Mouse (Mus musculus) neural tube, embryonic 13.5 days (tissue): ENCODE measurements around the gene Noxo1. TPM values are rescaled to one million over a fixed set of nuclear protein-coding genes. Genes with fewer than 3 reads are reported as not detected.
"Not testable (repeated sequence)": the region's sequence is repeated elsewhere in the genome, so short reads cannot be mapped to it uniquely, and the experiment has no call there.

ENCODE experiments used
- ATAC-seq: fragments of 200-750 bp; cut with Nextera tagmentation; 2 replicates; pipeline ENCODE4 v1.8.0; 2017; ENCODE audit warnings: low read depth, mild to moderate bottlenecking, moderate TSS enrichment, moderate library complexity
- H3K27ac ChIP-seq: fragments of 300-500 bp; sonication (generic); replicated peaks from 2 replicates; pipeline ENCODE4 v1.5.1; 2015; ENCODE audit warnings: moderate library complexity, mild to moderate bottlenecking, inconsistent platforms
- H3K27me3 ChIP-seq: fragments of 300-500 bp; sonication (generic); 2 replicates; pipeline ENCODE4 v1.6.1; 2015; ENCODE audit warnings: mild to moderate bottlenecking, inconsistent platforms
- H3K36me3 ChIP-seq: fragments of 300-500 bp; sonication (generic); 2 replicates; pipeline ENCODE4 v1.6.1; 2015; ENCODE audit warnings: mild to moderate bottlenecking, inconsistent platforms
- H3K4me1 ChIP-seq: fragments of 300-500 bp; sonication (generic); replicated peaks from 2 replicates; pipeline ENCODE4 v1.6.1; 2015; ENCODE audit warnings: inconsistent platforms
- H3K4me2 ChIP-seq: fragments of 300-500 bp; sonication (generic); 2 replicates; pipeline ENCODE4 v1.6.1; 2015; ENCODE audit warnings: inconsistent platforms, mild to moderate bottlenecking, moderate library complexity
- H3K4me3 ChIP-seq: fragments of 300-500 bp; sonication (generic); 2 replicates; pipeline ENCODE4 v1.5.1; 2015; ENCODE audit warnings: mild to moderate bottlenecking, inconsistent platforms
- H3K9ac ChIP-seq: fragments of 300-500 bp; sonication (generic); 2 replicates; pipeline ENCODE4 v1.6.1; 2015; ENCODE audit warnings: moderate library complexity, mild to moderate bottlenecking, inconsistent platforms
- H3K9me3 ChIP-seq: fragments of 300-500 bp; sonication (generic); 2 replicates; pipeline ENCODE4 v1.6.1; 2016; ENCODE audit warnings: inconsistent platforms
- WGBS: fragments of 180-500 bp; shearing (Covaris S2); methylation state at CpG from one replicate; pipeline ENCODE4 v1.1.7; 2015; 5-methylcytosine and 5-hydroxymethylcytosine counted together
- polyA plus RNA-seq: library from polyadenylated mRNA; unstranded; fragments of >200 nt; fragmentation: Nextera tagmentation; extraction: Ambion mirVana; gene quantifications from 2 replicates; pipeline ENCODE4 v1.2.1, GENCODE M21; 2015

Noxo1 gene
- polyA plus RNA-seq, 1 experiment from 2014 or later, result 1.5 TPM

DNA sequence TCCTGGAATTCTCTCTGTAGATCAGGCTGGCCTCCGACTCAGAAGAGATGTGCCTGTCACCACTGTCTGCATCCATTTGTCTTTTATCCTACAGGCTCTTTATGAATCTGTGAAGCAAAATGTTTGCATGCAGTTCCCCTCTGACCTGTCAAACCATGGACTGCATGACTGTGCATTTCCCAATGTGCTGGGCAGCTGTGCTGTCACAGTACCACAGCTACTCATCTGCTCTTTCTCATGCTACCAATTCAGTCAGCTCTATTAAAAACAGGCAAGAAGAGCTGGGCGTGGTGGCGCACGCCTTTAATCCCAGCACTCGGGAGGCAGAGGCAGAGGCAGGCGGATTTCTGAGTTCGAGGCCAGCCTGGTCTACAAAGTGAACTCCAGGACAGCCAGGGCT, 29.0 kb upstream of the Noxo1 start:
- H3K4me3 ChIP-seq, H3K36me3 ChIP-seq, ATAC-seq, H3K9me3 ChIP-seq, H3K9ac ChIP-seq, H3K27ac ChIP-seq, H3K27me3 ChIP-seq, H3K4me2 ChIP-seq: not testable (repeated sequence)
- WGBS, result 73% methylated on average over 7 of the region's 7 CpGs
- H3K4me1 ChIP-seq, result peaks cover 29% of the 10 kb centered on the region

DNA sequence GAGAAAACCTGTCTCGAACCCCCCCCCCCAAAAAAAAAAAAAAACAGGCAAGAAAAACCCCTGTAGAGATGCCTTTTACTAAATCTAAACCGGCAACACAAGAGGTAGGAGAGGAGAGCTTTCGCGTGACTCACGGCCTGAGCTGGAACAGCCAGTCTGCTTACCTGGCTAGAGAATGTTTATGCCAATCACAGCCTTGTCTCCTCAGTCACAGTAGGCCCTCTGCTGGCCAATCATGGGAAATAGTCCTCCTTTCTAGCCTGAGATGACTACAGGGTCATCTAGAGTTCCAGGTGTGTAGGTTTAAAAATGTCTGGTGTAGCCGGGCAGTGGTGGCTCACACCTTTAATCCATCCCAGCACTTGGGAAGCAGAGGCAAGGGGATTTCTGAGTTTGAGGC, 28.6 kb upstream of the Noxo1 start:
- Histone ChIP-seq H3K27ac (no peak overlapping the region), H3K27me3 (0 out of 2 replicates have a peak, but pooled peaks cover 4% of the 10 kb centered on the region), H3K9me3 (no peaks in the 10 kb centered on the region), H3K36me3 (no peaks in the 10 kb centered on the region), H3K4me1 (peaks cover 33% of the 10 kb centered on the region), H3K4me3 (no peak overlapping the region), H3K9ac (no peak overlapping the region), H3K4me2 (no peak overlapping the region)
- ATAC-seq, result no peak
- WGBS, result 29% methylated on average over 6 of the region's 6 CpGs

DNA sequence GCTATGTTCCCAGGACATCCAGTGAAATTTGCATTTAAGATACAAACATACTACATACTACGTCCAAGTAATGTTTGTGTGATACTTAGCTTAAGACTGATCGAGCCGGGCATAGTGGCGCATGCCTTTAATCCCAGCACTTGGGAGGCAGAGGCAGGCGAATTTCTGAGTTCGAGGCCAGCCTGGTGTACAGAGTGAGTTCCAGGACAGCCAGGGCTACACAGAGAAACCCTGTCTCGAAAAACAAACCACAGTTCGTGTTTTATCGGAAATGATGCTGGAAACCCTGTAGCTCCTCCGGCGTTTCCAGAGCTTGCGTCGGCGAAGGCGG, 26.9 kb upstream of the Noxo1 start:
- 10% methylated on average over 15 of the region's 15 CpGs for WGBS
- H3K27me3 ChIP-seq, H3K36me3 ChIP-seq, H3K9me3 ChIP-seq: not testable (repeated sequence)
- peak; percentile 25 for ATAC-seq
- H3K9ac ChIP-seq, result peak overlapping the region; percentile 99
- H3K4me3 ChIP-seq, result peak overlapping the region; percentile 99
- H3K4me2 ChIP-seq, result peak overlapping the region; percentile 89
- peaks cover 35% of the 10 kb centered on the region for H3K4me1 ChIP-seq
- peak overlapping the region; percentile 90 for H3K27ac ChIP-seq

DNA sequence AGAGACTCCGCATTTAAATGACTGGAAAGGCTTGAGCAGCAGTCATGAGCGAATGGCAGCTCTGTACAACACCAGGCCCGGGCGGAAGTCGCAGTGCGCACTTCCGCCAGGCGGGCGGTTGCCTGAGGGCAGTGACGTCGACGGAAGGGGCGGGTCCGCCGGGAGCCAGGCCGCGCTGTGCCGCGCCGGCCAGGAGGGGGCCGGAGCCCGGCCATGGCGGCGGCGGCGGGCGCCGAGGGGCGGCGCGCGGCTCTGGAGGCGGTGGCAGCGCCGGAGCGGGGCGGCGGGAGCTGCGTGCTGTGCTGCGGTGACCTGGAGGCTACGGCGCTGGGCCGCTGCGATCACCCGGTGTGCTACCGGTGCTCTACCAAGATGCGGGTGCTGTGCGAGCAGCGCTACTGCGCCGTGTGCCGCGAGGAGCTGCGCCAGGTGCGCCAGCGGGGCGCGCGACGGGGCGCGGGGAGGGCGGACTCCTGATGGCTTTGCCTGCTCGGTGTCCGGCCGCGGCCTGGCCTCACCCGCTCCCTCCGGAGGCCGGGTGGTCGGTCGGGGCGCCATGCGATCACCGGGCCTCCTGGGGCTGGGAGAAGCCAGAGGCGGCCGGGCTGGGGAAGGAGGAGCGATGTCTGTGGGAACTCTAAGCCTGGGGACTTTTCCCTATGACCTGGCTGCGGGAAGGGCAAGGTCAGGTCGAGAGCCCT, 26.3 kb upstream of the Noxo1 start, which contains the start of gene Zfp598:
Gene Zfp598 (plus strand): TSS at position 143 of the 701 bp plus-strand sequence.
- under 1% methylated on average over 69 of the region's 80 CpGs for WGBS
- peak; percentile 98 for ATAC-seq

DNA sequence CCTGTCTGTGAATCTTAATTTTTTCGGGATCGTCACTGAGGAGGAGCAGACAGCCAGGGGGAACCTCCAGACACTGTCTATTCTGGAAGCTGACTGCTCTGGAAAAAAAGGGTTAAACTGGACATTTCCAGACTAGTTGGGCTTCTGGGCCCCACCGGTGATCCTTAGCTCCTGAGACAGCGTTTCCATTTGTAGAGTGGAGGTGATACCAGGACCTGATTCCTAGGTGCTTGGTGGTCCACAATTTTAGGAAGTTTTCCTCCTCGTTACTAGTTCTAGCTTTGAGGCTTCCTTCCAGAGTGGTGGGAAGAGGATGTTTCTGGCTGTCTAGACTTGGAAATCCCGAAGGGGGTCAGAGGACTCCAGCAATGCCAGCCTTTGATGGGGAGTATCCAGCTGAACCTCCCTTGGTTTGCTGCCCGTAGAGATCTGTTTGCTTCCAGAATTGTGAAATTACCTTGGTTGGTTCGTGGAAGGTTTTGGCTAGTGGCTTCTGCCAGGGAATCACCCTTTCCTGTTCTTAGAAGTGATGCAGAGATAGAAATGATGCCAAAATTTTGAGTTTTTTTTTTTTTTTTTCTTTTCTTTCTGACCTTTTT, 25.7 kb upstream of the Noxo1 start:
- peak overlapping the region; percentile 89 for H3K4me2 ChIP-seq
- H3K9me3 ChIP-seq, result no peaks in the 10 kb centered on the region
- peaks cover 35% of the 10 kb centered on the region for H3K4me1 ChIP-seq
- peak overlapping the region; percentile 99 for H3K9ac ChIP-seq
- no peak for ATAC-seq
- H3K36me3 ChIP-seq, result no peaks in the 10 kb centered on the region
- peak overlapping the region; percentile 90 for H3K27ac ChIP-seq
- no peaks in the 10 kb centered on the region for H3K27me3 ChIP-seq
- 16% methylated on average over 8 of the region's 8 CpGs for WGBS
- peak overlapping the region; percentile 99 for H3K4me3 ChIP-seq

More for the DNA sequence above, 26.3 kb upstream of the Noxo1 start, which contains the start of gene Zfp598:
- Histone ChIP-seq H3K27ac (peak within 1 kb of the TSS; percentile 90), H3K4me2 (peak within 1 kb of the TSS; percentile 89), H3K36me3 (no peaks in the 10 kb centered on the region), H3K27me3 (no peaks in the 10 kb centered on the region), H3K9me3 (no peaks in the 10 kb centered on the region), H3K4me1 (peaks cover 35% of the 10 kb centered on the region), H3K9ac (peak within 1 kb of the TSS; percentile 99), H3K4me3 (peak within 1 kb of the TSS; percentile 99)

DNA sequence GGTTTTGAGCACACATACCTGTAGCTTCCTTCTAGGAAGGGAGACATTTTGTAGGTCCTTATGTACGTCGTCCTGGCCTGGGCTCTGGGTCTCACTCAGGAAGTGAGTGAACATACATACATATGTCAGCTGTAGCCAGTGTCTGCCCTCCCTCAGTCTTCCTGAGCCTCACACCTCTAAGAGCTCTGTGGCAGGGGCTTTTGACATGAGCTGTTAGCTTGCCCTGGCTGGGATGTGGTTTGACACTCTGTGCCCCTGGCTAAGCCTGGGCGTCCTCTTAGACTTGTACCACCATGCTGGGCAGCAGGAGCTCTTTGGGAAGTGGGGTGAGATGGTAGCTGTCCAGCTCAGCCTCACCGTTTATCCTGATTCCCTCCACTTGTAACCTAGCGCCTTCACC, 24.7 kb upstream of the Noxo1 start:
- no peak for ATAC-seq
- Histone ChIP-seq H3K27ac (no peak overlapping the region), H3K9ac (peak overlapping the region; percentile 99), H3K4me1 (peaks cover 35% of the 10 kb centered on the region), H3K27me3 (no peaks in the 10 kb centered on the region), H3K4me3 (0 out of 2 replicates have a peak overlapping the region, but pooled peaks have one; percentile 99), H3K4me2 (peak overlapping the region; percentile 89), H3K9me3 (no peaks in the 10 kb centered on the region), H3K36me3 (no peaks in the 10 kb centered on the region)
- WGBS, result 73% methylated on average over 5 of the region's 5 CpGs

DNA sequence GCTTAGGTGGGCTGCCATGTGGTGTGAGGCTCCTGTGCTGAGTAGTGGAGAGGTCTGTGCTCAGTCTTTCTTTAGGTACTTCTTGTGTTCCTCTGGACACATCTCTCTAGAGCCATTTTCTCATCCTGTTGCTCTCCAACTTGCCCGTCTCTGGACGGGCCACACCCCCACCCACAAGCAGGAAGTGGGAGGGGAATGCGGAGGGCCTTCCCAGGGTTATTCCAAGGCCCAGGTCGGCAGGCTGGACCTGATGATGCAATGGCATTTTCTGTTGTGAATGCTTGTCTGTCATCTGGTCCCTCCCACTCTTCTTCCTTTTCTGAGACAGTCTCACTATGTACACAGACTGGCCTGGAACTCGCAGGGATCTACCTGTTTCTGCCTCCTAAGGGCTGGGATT, 23.9 kb upstream of the Noxo1 start:
- ATAC-seq, result no peak
- Histone ChIP-seq H3K27ac (no peak overlapping the region), H3K36me3 (peaks cover 5% of the 10 kb centered on the region), H3K4me3 (no peak overlapping the region), H3K27me3 (no peaks in the 10 kb centered on the region), H3K4me1 (peaks cover 35% of the 10 kb centered on the region), H3K4me2 (peak overlapping the region; percentile 89), H3K9ac (peak overlapping the region; percentile 99), H3K9me3 (no peaks in the 10 kb centered on the region)
- 27% methylated on average over 5 of the region's 5 CpGs for WGBS

DNA sequence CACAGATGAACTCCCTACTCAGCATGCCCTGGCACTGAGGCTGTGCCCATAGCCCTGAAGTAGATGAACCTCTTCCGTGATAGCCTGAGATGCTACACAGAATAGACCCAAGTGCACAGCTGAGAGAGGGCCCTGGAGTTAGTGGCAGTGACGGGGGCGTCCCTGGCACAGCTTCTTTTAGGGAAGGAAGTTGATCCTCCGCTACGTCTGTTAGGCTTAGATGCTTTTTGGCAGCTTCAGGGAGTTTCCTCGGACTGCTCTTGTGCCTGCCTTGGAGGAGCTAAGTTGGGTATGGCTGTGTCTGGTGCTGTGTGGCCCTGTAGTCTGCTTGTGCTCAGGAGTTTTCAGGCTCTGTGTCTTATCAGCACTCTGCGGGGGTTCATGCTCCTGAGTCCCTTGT, 21.8 kb upstream of the Noxo1 start:
- no peak overlapping the region for H3K27ac ChIP-seq
- H3K4me2 ChIP-seq, result no peak overlapping the region
- H3K4me1 ChIP-seq, result peaks cover 26% of the 10 kb centered on the region
- H3K36me3 ChIP-seq, result peaks cover 26% of the 10 kb centered on the region
- H3K4me3 ChIP-seq, result no peak overlapping the region
- 88% methylated on average over 7 of the region's 7 CpGs for WGBS
- H3K27me3 ChIP-seq, result no peaks in the 10 kb centered on the region
- ATAC-seq, result no peak
- no peaks in the 10 kb centered on the region for H3K9me3 ChIP-seq
- H3K9ac ChIP-seq, result no peak overlapping the region

DNA sequence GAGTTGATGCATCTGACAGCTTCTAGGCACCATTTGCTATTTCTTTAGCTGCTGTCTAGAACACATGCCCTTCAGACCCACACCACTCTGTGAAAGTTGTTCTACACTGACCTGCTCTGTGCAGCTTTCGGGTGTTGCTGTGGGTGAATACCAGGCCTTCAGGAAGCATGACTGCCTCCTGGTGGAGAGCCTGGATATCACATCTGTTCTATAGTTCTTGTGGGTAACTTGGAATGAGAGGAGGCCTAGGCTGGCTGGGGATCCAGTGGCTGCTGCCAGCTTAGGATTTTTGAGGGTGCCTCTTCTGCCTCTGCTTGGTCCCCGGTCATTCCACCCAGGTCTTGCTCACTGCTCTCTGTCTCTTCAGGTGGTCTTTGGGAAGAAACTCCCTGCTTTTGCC, 19.8 kb upstream of the Noxo1 start:
- no peak overlapping the region for H3K4me3 ChIP-seq
- peaks cover 14% of the 10 kb centered on the region for H3K4me1 ChIP-seq
- no peak overlapping the region for H3K27ac ChIP-seq
- no peaks in the 10 kb centered on the region for H3K27me3 ChIP-seq
- H3K9me3 ChIP-seq, result no peaks in the 10 kb centered on the region
- no peak for ATAC-seq
- H3K4me2 ChIP-seq, result no peak overlapping the region
- 63% methylated on average over 2 of the region's 2 CpGs for WGBS
- no peak overlapping the region for H3K9ac ChIP-seq
- H3K36me3 ChIP-seq, result peaks cover 45% of the 10 kb centered on the region

DNA sequence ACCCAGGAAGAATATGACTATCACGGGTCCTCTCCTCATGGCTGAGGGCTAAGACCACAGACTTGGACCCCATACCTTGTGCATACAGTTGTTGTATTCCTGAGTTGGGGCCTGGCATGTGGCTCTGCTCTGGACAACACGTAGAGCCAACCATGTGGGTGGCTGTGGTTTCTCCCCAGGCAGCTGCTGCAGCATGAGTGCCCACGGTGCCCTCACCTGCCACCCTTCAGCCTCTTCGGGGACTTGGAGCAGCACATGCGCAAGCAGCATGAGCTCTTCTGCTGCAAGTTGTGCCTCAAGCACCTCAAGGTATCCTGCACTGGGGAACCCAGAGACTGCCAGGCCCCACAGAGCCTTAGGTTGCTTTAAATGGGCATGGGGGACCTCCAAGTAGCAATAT, 19.2 kb upstream of the Noxo1 start:
- 97% methylated on average over 5 of the region's 5 CpGs for WGBS
- peaks cover 7% of the 10 kb centered on the region for H3K4me1 ChIP-seq
- H3K9ac ChIP-seq, result no peak overlapping the region
- no peak overlapping the region for H3K4me3 ChIP-seq
- peaks cover 52% of the 10 kb centered on the region for H3K36me3 ChIP-seq
- H3K27me3 ChIP-seq, result no peaks in the 10 kb centered on the region
- ATAC-seq, result no peak
- H3K27ac ChIP-seq, result no peak overlapping the region
- H3K4me2 ChIP-seq, result no peak overlapping the region
- no peaks in the 10 kb centered on the region for H3K9me3 ChIP-seq

DNA sequence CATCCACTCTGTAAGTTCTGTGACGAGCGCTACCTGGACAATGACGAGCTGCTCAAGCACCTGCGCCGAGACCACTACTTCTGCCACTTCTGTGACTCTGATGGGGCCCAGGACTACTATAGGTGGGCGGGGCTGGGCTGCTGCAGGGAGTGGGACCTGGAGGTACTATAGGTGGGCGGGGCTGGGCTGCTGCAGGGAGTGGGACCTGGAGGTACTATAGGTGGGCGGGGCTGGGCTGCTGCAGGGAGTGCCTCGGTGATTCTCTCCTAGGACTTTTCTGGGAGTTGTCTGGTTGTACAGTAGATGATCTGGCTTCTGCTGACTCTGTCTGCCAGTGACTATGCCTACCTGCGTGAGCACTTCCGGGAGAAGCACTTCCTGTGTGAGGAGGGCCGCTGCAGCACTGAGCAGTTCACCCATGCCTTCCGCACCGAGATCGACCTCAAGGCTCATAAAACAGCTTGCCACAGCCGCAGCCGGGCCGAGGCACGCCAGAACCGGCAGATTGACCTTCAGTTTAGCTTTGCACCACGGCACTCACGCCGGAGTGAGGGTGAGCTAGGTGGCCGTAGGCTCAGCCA, 18.4 kb upstream of the Noxo1 start:
- no peaks in the 10 kb centered on the region for H3K27me3 ChIP-seq
- ATAC-seq, result no peak

DNA sequence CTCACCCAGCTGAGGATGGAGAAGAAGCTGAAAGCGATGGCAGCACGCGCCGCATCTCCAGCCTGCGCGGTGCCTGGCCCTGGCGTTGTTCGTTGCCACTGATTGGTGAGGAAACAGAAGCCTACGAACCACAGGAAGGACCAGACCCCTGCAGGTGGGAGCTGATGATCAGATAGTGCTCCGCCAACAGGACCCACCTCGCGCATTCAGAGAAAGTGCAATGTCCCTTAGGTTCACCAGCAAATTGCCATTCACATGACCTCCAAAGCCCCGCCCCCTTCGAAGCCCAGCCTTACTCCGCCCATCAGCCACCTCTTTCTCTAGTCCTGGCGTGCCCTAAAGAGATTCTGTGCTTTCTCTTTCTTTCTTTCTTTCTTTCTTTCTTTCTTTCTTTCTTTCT, 9.5 kb upstream of the Noxo1 start:
- WGBS, result 26% methylated on average over 16 of the region's 16 CpGs
- Histone ChIP-seq H3K4me1 (peaks cover 39% of the 10 kb centered on the region), H3K4me3 (no peak overlapping the region), H3K36me3 (peaks cover 11% of the 10 kb centered on the region), H3K27me3 (peaks cover 37% of the 10 kb centered on the region), H3K9me3 (no peaks in the 10 kb centered on the region), H3K4me2 (peak overlapping the region; percentile 31), H3K9ac (no peak overlapping the region), H3K27ac (no peak overlapping the region)
- no peak for ATAC-seq

More for the DNA sequence above, 18.4 kb upstream of the Noxo1 start:
- Histone ChIP-seq H3K9ac (no peak overlapping the region), H3K4me2 (no peak overlapping the region), H3K36me3 (peaks cover 59% of the 10 kb centered on the region), H3K9me3 (no peaks in the 10 kb centered on the region), H3K4me1 (peaks cover under 1% of the 10 kb centered on the region; the same call in 1 of the 2 replicates), H3K27ac (no peak overlapping the region), H3K4me3 (no peak overlapping the region)
- 89% methylated on average over 24 of the region's 24 CpGs for WGBS
